Mouse (Mus musculus): Measurements from ENCODE around the gene Ccdc62. TPM values are rescaled to one million over a fixed set of nuclear protein-coding genes. Genes with fewer than 3 reads are reported as not detected.

Ccdc62 gene
- polyA plus RNA-seq (2012; fragmentation: generic; extraction: Trizol): 1 to 10 TPM; 1.5 to 3.4 TPM

GRCm38 (mm10) chr5:123930508-123930989, at the start of gene Ccdc62:
Gene Ccdc62, plus strand, starts transcription at chr5:123930679.

GRCm38 (mm10) chr5:123906976-123907630, 23.4 kb upstream of the Ccdc62 start, which contains the start of gene Denr:
Gene Denr, plus strand, starts transcription at chr5:123907175.

GRCm38 (mm10) chr5:123927118-123927517, 3.4 kb upstream of the Ccdc62 start, which contains the start of gene Gm43518:
Gene Gm43518, plus strand, starts transcription at chr5:123927418.

GRCm38 (mm10) chr5:123973299-123974178, 43.1 kb downstream of the Ccdc62 start, which contains the start of gene Hip1r:
Gene Hip1r, plus strand, starts transcription at chr5:123973628.

Other genes starting within 250 kb of the Ccdc62 start
- 10 to 100 TPM in 1 of 2 experiments, 1 to 10 TPM in 1; 1.6 to 18.9 TPM for gene Clip1, start 246.1 kb upstream of the Ccdc62 start, polyA plus RNA-seq (2012; fragmentation: generic; extraction: Trizol)
- gene Zcchc8, start 209.6 kb upstream of the Ccdc62 start, polyA plus RNA-seq (2012; fragmentation: generic; extraction: Trizol): 10 to 100 TPM in 1 of 2 experiments, 1 to 10 TPM in 1; 2.1 to 18.1 TPM
- 10 to 100 TPM in 1 of 2 experiments, 1 to 10 TPM in 1; 1.8 to 12.9 TPM for gene Rsrc2, start 181.3 kb upstream of the Ccdc62 start, polyA plus RNA-seq (2012; fragmentation: generic; extraction: Trizol)
- gene Kntc1, start 181.0 kb upstream of the Ccdc62 start, polyA plus RNA-seq (2012; fragmentation: generic; extraction: Trizol): 1 to 10 TPM; 1.3 to 7.6 TPM
- gene Hcar2, start 65.2 kb upstream of the Ccdc62 start, polyA plus RNA-seq (2012; fragmentation: generic; extraction: Trizol): not detected
- gene Hcar1, start 50.7 kb upstream of the Ccdc62 start, polyA plus RNA-seq (2012; fragmentation: generic; extraction: Trizol): under 1 TPM in 1 of 2 experiments, not detected in 1; 0.40 TPM
- 10 to 100 TPM; 10.1 to 27.1 TPM for gene Denr, start 23.5 kb upstream of the Ccdc62 start, polyA plus RNA-seq (2012; fragmentation: generic; extraction: Trizol)
- gene Gm43518, start 3.3 kb upstream of the Ccdc62 start, polyA plus RNA-seq (2012; fragmentation: generic; extraction: Trizol): under 1 TPM in 1 of 2 experiments, not detected in 1; 0.66 TPM
- gene Hip1r, start 42.9 kb downstream of the Ccdc62 start, polyA plus RNA-seq (2012; fragmentation: generic; extraction: Trizol): 10 to 100 TPM; 10.4 to 10.5 TPM
- gene Vps37b, start 101.6 kb downstream of the Ccdc62 start, polyA plus RNA-seq (2012; fragmentation: generic; extraction: Trizol): 10 to 100 TPM; 22.6 TPM
- gene Abcb9, start 165.1 kb downstream of the Ccdc62 start, polyA plus RNA-seq (2012; fragmentation: generic; extraction: Trizol): 1 to 10 TPM; 2.2 to 3.2 TPM
- gene Ogfod2, start 181.6 kb downstream of the Ccdc62 start, polyA plus RNA-seq (2012; fragmentation: generic; extraction: Trizol): 10 to 100 TPM; 13.7 to 17.9 TPM
- 10 to 100 TPM; 83.0 to 88.9 TPM for gene Arl6ip4, start 185.4 kb downstream of the Ccdc62 start, polyA plus RNA-seq (2012; fragmentation: generic; extraction: Trizol)